Mouse (Mus musculus) spleen, adult 12 weeks (tissue): ENCODE results near the gene Bckdhb.
"Not testable (repeated sequence)": the region's sequence is repeated elsewhere in the genome, so short reads cannot be mapped to it uniquely, and the experiment has no call there.

Experiments
- DNase-seq: peaks from one replicate; pipeline ENCODE4 v3.0.0; 2022; ENCODE audit warnings: low spot score

The Bckdhb gene

GRCm38 (mm10) chr9:84045632-84046031, 120.7 kb downstream of the Bckdhb start:
- no peak for DNase-seq

- DNase-seq = no peak
Measured at GRCm38 (mm10) chr9:84046334-84046733, 121.4 kb downstream of the Bckdhb start.

- no peak for DNase-seq
Measured at GRCm38 (mm10) chr9:84046961-84047360, 122.0 kb downstream of the Bckdhb start.

- DNase-seq = no peak
Measured at GRCm38 (mm10) chr9:84047436-84047835, 122.5 kb downstream of the Bckdhb start.

- no peak for DNase-seq
Measured at GRCm38 (mm10) chr9:84049142-84049541, 124.2 kb downstream of the Bckdhb start.

- DNase-seq = no peak
Measured at GRCm38 (mm10) chr9:84050867-84051635, 126.1 kb downstream of the Bckdhb start.

GRCm38 (mm10) chr9:84055125-84055807, 130.3 kb downstream of the Bckdhb start:
- no peak for DNase-seq

GRCm38 (mm10) chr9:84060781-84061180, 135.8 kb downstream of the Bckdhb start:
- DNase-seq = not testable (repeated sequence)

- DNase-seq = no peak
Measured at GRCm38 (mm10) chr9:84063617-84064016, 138.7 kb downstream of the Bckdhb start.

GRCm38 (mm10) chr9:84064113-84064512, 139.2 kb downstream of the Bckdhb start:
- DNase-seq = no peak

GRCm38 (mm10) chr9:84070247-84070646, 145.3 kb downstream of the Bckdhb start:
- DNase-seq = no peak

- no peak for DNase-seq
Measured at GRCm38 (mm10) chr9:84070740-84071139, 145.8 kb downstream of the Bckdhb start.

- no peak for DNase-seq
Measured at GRCm38 (mm10) chr9:84072534-84072933, 147.6 kb downstream of the Bckdhb start.

- no peak for DNase-seq
Measured at GRCm38 (mm10) chr9:84073237-84073636, 148.3 kb downstream of the Bckdhb start.

GRCm38 (mm10) chr9:84083551-84083950, 158.6 kb downstream of the Bckdhb start:
- no peak for DNase-seq

- no peak for DNase-seq
Measured at GRCm38 (mm10) chr9:84084686-84085085, 159.7 kb downstream of the Bckdhb start.

- DNase-seq = no peak
Measured at GRCm38 (mm10) chr9:84090316-84091063, 165.5 kb downstream of the Bckdhb start.

- DNase-seq = no peak
Measured at GRCm38 (mm10) chr9:84092994-84093393, 168.0 kb downstream of the Bckdhb start.

- no peak for DNase-seq
Measured at GRCm38 (mm10) chr9:84094111-84094510, 169.2 kb downstream of the Bckdhb start.

- DNase-seq = no peak
Measured at GRCm38 (mm10) chr9:84096484-84097015, 171.6 kb downstream of the Bckdhb start.

- no peak for DNase-seq
Measured at GRCm38 (mm10) chr9:84103344-84103743, 178.4 kb downstream of the Bckdhb start.

GRCm38 (mm10) chr9:84106438-84106837, 181.5 kb downstream of the Bckdhb start:
- DNase-seq = no peak
